Mouse (Mus musculus) heart, postnatal 0 days (tissue): ENCODE data around the gene Ccr7. TPM values are rescaled to one million over a fixed set of nuclear protein-coding genes. Genes with fewer than 3 reads are reported as not detected.

Experiments
- ATAC-seq: fragments of 200-750 bp; cut with Nextera tagmentation; 2 replicates; pipeline ENCODE4 v1.8.0; 2017; ENCODE audit warnings: low read depth, moderate number of reproducible peaks, moderate library complexity; ENCODE audit not compliant: insufficient read depth
- DNase-seq: peaks from one replicate; pipeline ENCODE4 v3.0.0-alpha.2; 2016; ENCODE audit warnings: low spot score
- H3K27ac ChIP-seq: fragments of 300-500 bp; sonication (generic); 2 replicates; pipeline ENCODE4 v1.5.1; 2014; ENCODE audit warnings: low read depth, mild to moderate bottlenecking
- H3K27me3 ChIP-seq: fragments of 300-500 bp; sonication (generic); 2 replicates; pipeline ENCODE4 v1.6.1; 2014; ENCODE audit warnings: low read length, mixed read lengths; ENCODE audit not compliant: control insufficient read depth, insufficient read depth
- H3K36me3 ChIP-seq: fragments of 300-500 bp; sonication (generic); replicated peaks from 2 replicates; pipeline ENCODE4 v1.6.1; 2014; ENCODE audit warnings: low read length, mixed read lengths; ENCODE audit not compliant: control insufficient read depth, insufficient read depth
- H3K4me1 ChIP-seq: fragments of 300-500 bp; sonication (generic); 2 replicates; pipeline ENCODE4 v1.6.1; 2014; ENCODE audit warnings: antibody characterized with exemption; ENCODE audit not compliant: control insufficient read depth, insufficient read depth
- H3K4me2 ChIP-seq: fragments of 300-500 bp; sonication (generic); 2 replicates; pipeline ENCODE4 v1.6.1; 2014; ENCODE audit warnings: low read depth, mild to moderate bottlenecking, low read length, moderate library complexity
- H3K4me3 ChIP-seq: fragments of 300-500 bp; sonication (generic); 2 replicates; pipeline ENCODE4 v1.5.1; 2014; ENCODE audit warnings: low read depth, low read length
- H3K9ac ChIP-seq: fragments of 300-500 bp; sonication (generic); replicated peaks from 2 replicates; pipeline ENCODE4 v1.6.1; 2014; ENCODE audit warnings: low read depth, low read length, mixed read lengths
- H3K9me3 ChIP-seq: fragments of 300-500 bp; sonication (generic); replicated peaks from 2 replicates; pipeline ENCODE4 v1.6.1; 2016; ENCODE audit warnings: low read length; ENCODE audit not compliant: control insufficient read depth
- CTCF ChIP-seq: IDR thresholded peaks from 2 replicates; pipeline ENCODE4 v1.5.1; 2016; ENCODE audit warnings: antibody characterized with exemption, control low read depth, low read depth
- EP300 ChIP-seq: IDR thresholded peaks from 2 replicates; pipeline ENCODE4 v1.6.1; 2016; ENCODE audit warnings: antibody characterized with exemption, low read depth
- WGBS: fragments of 180-500 bp; shearing (Covaris S2); extraction: QIAGEN DNeasy Blood & Tissue Kit; methylation state at CpG from one replicate; pipeline ENCODE4 v1.1.7; 2014; 5-methylcytosine and 5-hydroxymethylcytosine counted together
- polyA plus RNA-seq: library from polyadenylated mRNA; unstranded; fragments of >200 nt; fragmentation: Nextera tagmentation; extraction: Ambion mirVana; gene quantifications from 2 replicates; pipeline ENCODE4 v1.2.1, GENCODE M21; 2015
- total RNA-seq: library from RNA; depleted of rRNA; stranded (reverse); fragments of >200 nt; gene quantifications from 2 replicates; pipeline ENCODE4 v1.2.3, GENCODE M21; 2014; ENCODE audit warnings: low replicate concordance

Ccr7 gene
- total and polyA plus RNA-seq, 2 experiments from 2014 or later = 0.11 to 0.73 TPM

GRCm38 (mm10) chr11:99129287-99129686, 25.6 kb downstream of the Ccr7 start:
- no peak for DNase-seq
- no peak overlapping the region for H3K4me3 ChIP-seq
- H3K9me3 ChIP-seq = no peaks in the 10 kb centered on the region
- H3K36me3 ChIP-seq = no peaks in the 10 kb centered on the region
- no peak for ATAC-seq
- no peak for TF ChIP-seq CTCF
- peaks cover 32% of the 10 kb centered on the region for H3K4me1 ChIP-seq
- H3K27me3 ChIP-seq = no peaks in the 10 kb centered on the region
- WGBS = 33% methylated on average over 2 of the region's 2 CpGs
- H3K9ac ChIP-seq = no peak overlapping the region
- no peak overlapping the region for H3K27ac ChIP-seq
- H3K4me2 ChIP-seq = no peak overlapping the region

- no peak for ATAC-seq
These were observed 26.8 kb downstream of the Ccr7 start for GRCm38 (mm10) chr11:99127785-99128682.

GRCm38 (mm10) chr11:99126482-99127253, 28.2 kb downstream of the Ccr7 start:
- WGBS = 9% methylated on average over 5 of the region's 5 CpGs
- Histone ChIP-seq H3K4me3 (no peak overlapping the region), H3K36me3 (no peaks in the 10 kb centered on the region), H3K27me3 (no peaks in the 10 kb centered on the region), H3K4me1 (peaks cover 23% of the 10 kb centered on the region; the same call in 1 of the 2 replicates), H3K4me2 (no peak overlapping the region), H3K27ac (peak overlapping the region; percentile 84), H3K9ac (0 out of 2 replicates have a peak overlapping the region, but pooled peaks have one; percentile 0), H3K9me3 (no peaks in the 10 kb centered on the region)
- DNase-seq = peak; percentile 67
- peak; percentile 65 for ATAC-seq
- no peak for TF ChIP-seq CTCF
- TF ChIP-seq EP300 = peak; percentile 66; the same call in 1 of the 2 replicates

More at GRCm38 (mm10) chr11:99127785-99128682, 26.8 kb downstream of the Ccr7 start:
- TF ChIP-seq CTCF (no peak), EP300 (no peak)
- Histone ChIP-seq H3K9ac (no peak overlapping the region), H3K36me3 (no peaks in the 10 kb centered on the region), H3K4me2 (no peak overlapping the region), H3K4me3 (no peak overlapping the region), H3K4me1 (peaks cover 32% of the 10 kb centered on the region), H3K27ac (peak overlapping the region; percentile 84), H3K27me3 (no peaks in the 10 kb centered on the region), H3K9me3 (no peaks in the 10 kb centered on the region)
- 65% methylated on average over 18 of the region's 18 CpGs for WGBS
- no peak for DNase-seq

GRCm38 (mm10) chr11:99124635-99125029, 30.2 kb downstream of the Ccr7 start:
- DNase-seq (no peak), ATAC-seq (no peak)
- WGBS = 67% methylated on average over 10 of the region's 10 CpGs
- no peak overlapping the region for H3K27ac ChIP-seq
- H3K4me3 ChIP-seq = no peak overlapping the region
- H3K4me2 ChIP-seq = no peak overlapping the region
- TF ChIP-seq CTCF = no peak
- TF ChIP-seq EP300 = no peak
- H3K4me1 ChIP-seq = peaks cover 24% of the 10 kb centered on the region; the same call in 1 of the 2 replicates
- no peaks in the 10 kb centered on the region for H3K9me3 ChIP-seq
- no peak overlapping the region for H3K9ac ChIP-seq
- H3K36me3 ChIP-seq = no peaks in the 10 kb centered on the region
- H3K27me3 ChIP-seq = no peaks in the 10 kb centered on the region

DNA sequence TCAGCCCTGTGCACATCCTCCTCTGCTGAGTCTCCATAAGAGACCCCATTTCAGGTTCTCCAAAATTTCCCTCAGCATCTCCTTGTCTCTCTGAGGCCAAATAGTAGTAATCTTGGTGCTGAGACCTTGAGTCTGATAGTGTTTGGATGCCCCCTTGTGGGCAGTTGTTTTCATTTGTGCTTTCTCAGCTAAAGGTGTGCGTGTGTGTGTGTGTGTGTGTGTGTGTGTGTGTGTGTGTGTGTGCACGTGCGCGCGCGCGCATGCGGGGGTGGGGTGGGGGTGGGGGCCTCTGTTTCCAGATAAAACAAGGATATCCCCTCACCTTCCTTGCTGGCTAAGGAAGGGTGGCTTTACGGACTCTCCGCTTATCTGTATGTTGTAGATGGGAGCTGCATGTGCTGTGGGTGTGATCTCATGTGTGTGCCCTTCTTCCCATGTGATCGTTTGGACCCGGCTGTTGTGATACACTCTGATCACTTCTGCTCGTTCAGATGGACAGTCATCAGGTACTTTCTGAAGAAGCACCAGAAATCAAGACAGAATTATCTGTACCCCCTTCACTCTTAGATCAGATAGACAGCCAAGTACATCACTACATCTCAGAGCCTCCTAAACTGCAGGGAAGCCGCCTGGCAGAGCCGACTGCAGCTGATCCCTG, 30.8 kb downstream of the Ccr7 start:
- H3K4me3 ChIP-seq = no peak overlapping the region
- no peaks in the 10 kb centered on the region for H3K36me3 ChIP-seq
- 36% methylated on average over 15 of the region's 15 CpGs for WGBS
- no peak overlapping the region for H3K27ac ChIP-seq
- no peaks in the 10 kb centered on the region for H3K27me3 ChIP-seq
- no peak for ATAC-seq
- peak; percentile 59 for TF ChIP-seq CTCF
- TF ChIP-seq EP300 = no peak
- no peak overlapping the region for H3K4me2 ChIP-seq
- DNase-seq = no peak
- peaks cover 24% of the 10 kb centered on the region; the same call in 1 of the 2 replicates for H3K4me1 ChIP-seq
- no peak overlapping the region for H3K9ac ChIP-seq
- H3K9me3 ChIP-seq = no peaks in the 10 kb centered on the region
